Mouse (Mus musculus): Measurements from ENCODE around the gene Rnf227.

The Rnf227 gene

DNA sequence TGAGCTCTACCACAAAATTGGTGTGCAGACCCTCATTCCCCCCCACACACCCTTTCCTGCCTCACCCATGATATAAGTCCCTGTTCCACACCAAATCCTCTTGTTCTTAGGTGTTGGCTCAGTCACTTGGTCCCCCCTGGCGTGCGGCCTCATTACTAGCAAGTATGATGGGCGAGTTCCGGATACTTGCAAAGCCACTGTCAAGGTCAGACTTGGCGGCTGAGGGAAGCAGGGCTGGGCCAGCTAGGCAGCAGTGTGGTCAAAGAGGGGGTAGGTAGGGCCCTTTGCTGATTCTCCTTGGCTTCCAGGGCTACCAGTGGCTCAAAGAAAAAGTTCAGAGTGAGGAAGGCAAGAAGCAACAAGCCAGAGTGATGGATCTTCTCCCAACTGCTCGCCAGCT is 9.1 kb upstream of the Rnf227 start:
- no peak for DNase-seq (ENCODE audit: low read depth, low spot score)

DNA sequence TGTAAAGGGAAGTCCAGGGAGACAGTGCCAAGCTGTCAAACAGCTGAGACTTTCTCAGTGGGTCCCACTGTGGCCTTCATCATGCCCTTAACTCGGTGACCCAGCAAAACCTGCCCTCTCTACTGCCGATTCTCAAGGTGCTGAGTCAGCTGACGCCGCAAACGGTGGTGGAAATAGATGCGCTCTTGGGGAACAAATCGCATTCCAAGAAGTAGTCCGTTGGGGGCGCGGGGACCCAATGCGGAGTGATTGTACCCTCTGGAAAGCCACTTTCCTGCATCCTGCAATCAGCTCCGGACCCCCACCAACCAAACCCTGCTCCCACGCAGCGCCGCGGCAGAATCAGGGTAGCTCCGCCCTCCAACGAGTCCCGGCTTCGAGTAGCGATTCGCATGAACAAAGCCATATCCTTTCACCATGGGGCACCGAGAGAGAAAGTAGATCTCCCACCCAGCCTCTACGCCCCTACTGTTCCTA is 8.3 kb upstream of the Rnf227 start:
- peak; percentile 66 for DNase-seq (ENCODE audit: low read depth, low spot score)

DNA sequence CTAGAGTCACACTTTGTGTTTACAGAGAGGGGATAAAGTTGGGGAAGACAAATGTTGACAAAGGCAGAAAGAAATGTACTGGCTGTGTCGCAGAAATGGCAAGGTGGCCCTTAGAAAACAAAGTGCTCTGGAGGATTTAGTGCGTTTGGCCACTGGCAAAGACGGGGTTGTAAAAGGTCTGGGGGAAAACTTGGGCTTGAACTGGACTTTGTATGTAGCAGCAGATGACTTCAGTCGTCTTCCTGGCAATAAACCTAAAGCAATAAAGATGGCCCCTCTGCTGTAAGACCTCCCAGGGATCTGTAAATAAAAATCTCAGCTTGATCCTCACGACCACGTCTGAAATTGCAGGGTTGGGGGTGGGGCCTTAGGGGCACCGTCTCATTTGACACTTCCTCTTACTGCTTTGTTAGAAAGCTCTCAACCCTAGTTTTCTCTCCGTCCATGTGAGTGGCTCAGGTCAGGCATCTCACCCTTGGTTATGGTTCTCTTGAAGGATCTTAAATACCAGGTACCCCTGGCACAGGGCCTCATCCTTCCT is 7.5 kb upstream of the Rnf227 start:
- DNase-seq (ENCODE audit: low read depth, low spot score), result no peak

DNA sequence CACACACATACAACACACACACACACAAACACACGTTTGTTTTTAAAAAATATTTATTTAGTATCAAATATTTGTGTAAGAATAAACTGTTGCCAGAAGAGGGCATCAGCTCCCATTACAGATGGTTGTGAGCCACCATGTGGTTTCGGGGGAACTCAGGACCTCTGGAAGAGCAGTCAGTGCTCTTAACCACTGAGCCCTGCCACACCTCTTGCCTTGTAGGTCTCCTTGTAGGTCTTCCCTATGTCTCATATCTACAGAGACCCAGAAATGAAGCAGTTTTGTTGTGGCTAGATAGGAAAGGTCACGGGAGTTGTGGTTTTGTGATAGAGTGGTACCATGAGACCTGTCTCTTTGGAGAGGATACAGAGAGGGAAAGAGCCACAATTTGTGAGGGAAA is 6.3 kb upstream of the Rnf227 start:
- no peak for DNase-seq (ENCODE audit: low read depth, low spot score)

DNA sequence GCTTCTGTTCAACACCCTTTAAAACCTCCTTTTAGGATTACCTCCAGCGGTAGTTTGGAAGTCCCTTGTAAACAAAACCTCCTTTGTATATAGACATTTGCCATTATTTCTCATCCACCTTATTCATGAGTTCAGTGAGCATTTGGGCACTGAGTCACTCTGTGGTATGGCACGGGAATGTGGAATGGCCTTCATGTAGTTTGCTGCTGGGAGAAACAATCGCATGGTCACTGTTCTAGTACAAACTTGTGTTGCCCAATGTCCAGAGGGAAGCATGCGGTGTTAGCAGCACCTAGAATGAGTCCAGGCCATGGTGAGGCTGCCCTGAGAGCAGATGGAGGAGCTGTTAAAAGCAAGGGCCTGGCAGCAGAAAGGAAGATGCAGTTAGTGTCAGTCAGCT is 5.5 kb upstream of the Rnf227 start:
- DNase-seq (ENCODE audit: low read depth, low spot score), result no peak

DNA sequence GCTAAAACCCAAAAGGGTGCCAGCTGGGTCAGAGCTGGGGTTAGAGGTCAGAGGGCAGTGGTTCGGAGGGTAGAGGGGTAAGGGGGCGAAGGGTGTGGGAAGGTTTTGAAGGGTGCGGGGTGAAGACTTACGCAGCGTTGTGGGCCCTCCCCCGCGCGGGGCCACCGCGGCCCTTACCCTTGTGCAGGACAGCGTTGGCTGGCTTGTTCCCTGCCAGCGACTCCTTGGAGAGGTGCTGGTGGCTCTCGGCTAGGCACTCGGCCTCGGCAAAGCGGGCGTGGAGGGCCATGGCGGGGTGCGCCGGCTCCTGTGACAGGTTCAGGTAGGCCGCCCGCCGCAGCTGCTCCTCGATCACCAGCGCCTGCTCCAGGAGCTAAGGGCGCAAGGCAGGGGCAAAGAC is 6.2 kb downstream of the Rnf227 start:
- no peak for DNase-seq (ENCODE audit: low read depth, low spot score)

DNA sequence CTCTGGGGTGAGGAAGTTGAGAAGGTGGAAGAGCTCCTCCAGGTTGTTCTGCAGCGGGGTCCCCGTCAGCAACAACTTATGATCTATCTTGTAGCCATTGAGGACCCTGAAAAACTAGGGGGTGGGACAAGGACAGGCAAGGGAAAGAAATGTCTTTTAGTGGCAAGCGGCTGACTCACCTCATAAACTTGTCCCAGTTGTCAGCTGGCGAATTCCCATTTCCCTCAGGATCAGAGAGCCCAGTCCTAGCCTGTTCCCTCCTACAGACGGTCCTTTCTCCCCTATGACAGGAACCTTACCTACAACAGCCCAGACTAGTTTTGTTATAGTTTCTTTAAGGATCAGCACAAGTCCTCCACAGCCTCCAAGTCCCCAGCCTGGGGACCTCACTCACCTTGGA is 16.3 kb downstream of the Rnf227 start:
- DNase-seq (ENCODE audit: low read depth, low spot score), result no peak

DNA sequence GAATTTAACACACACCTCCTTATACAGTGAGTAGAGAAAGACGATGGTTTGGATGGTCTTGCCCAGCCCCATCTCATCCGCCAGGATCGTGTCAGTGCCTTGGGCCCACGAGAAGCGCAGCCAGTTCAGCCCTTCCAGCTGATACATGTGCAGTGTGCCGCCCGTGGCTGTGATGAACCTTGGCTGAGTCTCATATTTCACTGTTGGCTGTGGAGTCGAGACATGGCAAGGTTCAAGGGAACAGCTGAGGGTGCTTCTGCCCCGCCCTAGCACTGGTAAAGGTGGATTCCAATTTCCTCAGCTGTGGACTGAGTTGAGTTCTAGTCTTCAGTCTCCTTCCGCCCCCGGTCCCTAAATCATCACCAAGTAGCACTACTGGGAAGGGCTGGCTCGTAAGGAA is 17.4 kb downstream of the Rnf227 start:
- DNase-seq (ENCODE audit: low read depth, low spot score), result no peak

DNA sequence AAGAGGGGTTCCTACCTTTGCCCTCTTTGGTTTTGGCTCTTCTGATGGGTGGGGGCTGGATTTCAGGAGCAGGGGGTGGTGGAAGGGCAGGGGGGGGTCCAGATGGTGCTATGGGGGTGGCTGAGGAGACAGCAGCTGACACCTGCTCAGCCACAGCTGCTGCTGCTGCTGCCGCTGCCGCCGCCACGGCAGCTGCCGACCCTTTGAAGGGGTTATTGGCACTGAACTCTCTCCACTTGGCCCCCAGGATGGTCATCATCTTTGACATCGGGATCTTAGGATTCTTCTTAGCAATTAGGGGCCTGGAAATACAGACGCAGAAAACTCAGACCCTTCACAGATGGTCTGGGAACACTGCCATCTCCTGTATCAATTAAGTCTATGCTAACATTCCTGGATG is 21.8 kb downstream of the Rnf227 start:
- DNase-seq (ENCODE audit: low read depth, low spot score), result no peak

DNA sequence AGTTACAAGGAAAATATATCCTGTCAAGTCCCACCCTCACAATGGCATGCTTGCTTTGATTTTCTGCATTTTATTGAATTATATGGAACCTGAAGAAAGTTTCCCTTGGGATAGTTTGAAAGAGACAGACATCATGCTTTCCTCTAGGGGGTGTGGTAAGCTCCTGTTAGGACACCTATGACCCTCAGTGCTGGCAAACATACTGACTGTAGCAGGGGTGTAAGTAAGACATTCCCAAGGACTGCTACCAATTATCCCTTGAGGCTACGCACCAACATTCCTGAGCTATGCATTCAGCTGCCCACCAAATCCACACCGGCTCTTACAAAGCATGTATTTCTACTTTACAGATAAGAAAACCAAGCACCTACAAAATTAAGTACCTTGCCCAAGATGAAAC is 22.2 kb downstream of the Rnf227 start:
- no peak for DNase-seq (ENCODE audit: low read depth, low spot score)

DNA sequence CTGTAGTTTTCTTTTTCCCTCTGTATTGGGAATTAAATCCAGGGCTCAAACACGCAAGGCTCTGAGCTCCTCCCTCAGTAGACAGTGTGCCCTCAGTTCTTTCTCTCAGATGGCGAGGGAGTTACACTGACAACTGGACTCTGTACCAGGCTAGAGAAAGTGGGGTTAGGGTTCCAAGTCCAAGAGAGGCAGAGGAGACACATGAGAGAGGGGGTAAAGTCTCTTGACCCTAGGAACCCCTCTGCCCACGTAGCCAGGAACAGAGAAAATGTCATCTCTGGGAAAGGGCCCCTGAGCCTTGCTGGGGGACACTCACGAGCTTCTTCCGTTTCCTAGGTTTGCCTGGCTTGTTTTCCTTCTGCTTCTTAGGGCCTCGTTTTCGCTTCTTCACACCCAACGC is 24.1 kb downstream of the Rnf227 start:
- DNase-seq (ENCODE audit: low read depth, low spot score), result no peak

DNA sequence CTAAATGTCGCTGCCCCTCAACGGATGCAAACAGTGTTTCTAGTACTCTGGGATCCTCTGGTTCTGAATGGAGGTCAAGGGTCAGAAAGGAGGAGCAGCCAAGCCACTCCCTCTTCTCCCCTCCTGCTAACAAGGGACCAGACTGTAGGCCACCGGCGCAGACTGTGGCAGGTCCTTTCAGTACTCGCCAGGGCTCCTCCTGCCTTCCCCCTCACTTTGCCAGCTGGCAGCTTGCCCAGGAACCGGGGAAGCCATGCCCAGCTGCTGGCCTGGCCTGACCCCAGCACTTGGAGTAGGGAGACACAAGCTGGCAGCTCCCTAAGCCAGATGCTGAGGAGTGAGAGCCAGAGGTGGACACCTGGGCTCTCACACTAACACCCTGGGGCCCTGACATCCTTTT is 24.6 kb downstream of the Rnf227 start:
- DNase-seq (ENCODE audit: low read depth, low spot score), result no peak

DNA sequence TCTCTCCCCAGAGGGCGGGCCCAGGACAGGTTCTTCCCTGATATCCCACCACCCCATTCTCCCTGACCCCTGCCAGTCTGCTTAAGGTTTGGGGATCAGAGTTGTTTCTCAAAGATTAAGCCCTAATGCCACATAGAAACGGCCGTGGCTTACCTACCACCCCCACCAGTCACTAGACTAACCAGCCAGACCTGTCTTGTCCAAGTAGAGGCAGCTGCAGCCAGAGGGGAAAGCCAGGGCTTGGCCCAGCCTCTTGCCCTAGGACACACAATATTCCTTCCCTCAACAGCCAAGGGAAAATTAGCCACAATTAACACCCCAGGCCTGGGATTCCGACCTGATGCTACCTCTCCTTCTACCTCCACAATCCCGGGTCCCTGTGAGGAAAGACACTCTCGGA is 25.5 kb downstream of the Rnf227 start:
- DNase-seq (ENCODE audit: low read depth, low spot score), result no peak

DNA sequence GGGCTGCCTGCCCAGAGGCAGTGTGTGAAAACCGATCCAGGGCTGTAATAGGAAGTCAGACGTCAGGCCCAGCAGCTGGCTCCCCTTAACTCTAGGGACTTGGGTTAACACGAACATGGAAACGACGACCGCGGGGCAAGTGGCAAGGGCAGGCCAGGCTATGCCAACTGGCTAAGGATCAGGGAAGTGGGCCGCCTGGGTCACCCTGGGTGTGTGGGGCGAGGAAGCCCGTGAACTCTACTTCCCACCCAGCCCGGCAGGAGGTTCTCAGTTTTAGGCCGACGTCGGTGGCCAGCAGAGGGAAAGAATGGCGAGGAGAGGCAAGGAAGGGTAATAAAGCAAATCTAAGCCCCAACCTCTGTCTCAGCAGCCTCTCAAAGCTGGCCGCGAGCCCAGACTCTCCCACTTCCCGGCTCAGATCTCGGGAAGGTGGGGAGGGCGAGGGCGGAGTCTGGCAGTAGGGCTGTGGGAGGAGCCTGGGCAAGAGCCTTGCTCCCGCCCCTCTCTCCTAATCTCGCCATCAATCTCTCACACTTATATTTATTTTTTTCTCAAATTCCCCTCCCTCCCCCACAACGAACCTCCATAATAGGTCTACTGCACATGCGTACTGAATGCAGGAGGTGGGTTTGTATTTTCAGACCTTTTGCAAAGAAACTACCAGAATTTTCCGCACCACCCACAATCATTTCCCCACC is 26.0 kb downstream of the Rnf227 start:
- peak; percentile 89 for DNase-seq (ENCODE audit: low read depth, low spot score)

DNA sequence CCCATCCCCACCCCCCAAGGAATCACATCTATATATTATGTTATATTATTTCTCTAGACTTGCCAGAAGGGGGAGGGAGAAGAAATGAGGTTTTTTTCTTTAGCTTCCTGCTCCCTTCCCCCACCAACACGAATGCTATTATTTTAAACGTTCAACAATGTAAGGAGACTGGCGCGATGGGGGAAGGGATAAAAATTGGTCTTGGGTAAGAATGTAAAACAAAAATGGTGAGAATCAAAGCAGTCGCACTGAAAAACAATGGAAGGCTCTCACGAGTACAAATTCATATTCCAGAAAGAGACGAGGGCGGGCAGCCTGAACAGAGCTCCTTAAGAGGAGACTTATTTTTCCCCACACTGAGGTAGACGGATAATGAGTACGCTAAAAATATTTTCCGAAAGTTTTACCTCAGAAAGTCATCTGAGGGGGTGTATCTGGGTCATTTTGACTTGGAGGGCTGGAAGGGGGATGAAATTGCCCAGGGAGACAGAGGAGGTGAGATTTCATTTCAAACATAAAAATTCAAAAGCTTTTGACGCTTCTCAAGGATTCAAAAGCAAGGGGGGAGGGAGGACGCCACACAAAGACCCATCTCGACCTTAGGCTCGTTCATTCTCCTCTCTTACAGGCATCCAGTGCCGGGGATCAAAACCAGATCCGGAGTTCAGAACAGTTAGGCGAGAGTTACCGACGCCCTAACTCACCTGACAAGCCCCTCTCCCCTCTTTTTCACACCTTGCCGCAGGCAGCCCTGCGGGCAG is 26.8 kb downstream of the Rnf227 start:
- DNase-seq (ENCODE audit: low read depth, low spot score), result no peak

DNA sequence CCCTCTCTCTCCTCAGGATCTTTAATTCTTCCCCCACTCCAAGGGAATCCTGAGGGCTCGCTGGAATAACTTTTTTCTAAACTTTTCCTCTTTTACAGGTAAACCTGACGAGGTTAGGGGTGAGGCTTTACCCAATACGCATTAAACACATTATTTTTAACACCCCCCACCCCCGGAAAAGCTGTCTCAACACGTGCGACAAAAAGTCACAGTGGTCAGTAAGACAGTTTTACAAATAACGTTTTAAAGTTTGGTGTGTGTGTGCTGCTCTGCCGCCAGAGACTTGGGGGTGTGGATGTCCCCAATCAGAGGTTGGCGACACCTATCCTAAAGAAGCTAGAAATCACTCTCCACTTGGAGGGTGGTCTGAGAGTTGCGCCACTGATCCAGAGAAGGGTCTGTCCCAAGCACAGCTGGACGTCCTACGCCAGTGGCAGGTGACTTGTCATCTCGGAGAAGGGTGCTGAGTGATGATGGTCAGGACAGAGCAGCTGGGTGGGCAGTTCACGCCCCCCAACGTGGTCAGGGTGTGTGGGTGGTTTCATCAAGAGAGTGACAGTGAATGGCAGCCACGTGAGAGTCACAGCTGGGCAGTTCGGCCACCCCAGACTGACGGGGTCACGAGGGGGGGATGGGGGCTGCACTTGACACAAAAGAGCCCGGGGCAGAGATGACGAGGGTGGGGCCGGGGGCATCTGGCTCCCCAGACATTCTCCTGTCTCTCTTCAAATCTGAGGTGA is 27.5 kb downstream of the Rnf227 start:
- DNase-seq (ENCODE audit: low read depth, low spot score), result peak; percentile 43

DNA sequence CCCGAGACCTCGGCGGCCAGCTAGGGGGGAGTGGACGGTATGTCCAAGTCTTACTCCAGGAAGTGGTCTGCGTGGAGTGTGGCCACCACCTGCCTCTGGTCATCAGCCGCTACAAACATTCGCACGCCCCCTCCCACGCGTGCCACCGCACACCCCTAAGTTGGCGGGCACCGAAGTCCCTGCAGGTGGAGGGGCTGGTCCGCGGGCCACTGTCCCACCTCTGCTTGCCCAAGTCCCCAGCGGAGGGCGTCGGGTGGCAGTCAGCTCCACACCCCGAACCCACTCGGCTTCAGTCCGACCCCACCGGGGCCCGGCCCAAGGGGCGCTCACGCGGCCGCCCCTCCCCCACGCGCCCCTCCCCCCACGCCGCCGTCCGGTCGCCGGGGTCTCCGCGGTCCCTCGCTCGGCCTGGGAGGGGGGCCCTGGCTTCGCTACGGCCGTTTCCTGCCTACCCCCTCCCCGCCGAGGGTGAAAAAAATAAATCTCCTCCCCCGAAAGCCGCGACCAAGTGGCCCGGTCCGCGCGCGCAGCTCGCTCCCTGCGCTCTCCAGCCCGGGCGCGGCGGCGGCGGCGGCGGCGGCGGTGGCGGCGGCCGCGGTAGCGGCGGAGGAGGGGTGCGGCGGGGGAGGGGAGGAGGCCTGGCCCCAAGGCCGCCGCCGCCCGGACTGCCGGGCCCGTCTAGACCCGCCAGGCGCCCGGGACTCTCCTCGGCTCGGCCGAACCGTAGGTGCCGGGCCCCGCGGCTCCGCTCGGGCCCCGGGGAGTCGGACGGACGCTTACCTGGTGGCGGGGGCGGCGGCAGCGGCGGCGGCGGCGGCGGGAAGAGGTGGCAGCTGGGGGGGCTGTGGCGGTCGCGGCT is 28.3 kb downstream of the Rnf227 start:
- no peak for DNase-seq (ENCODE audit: low read depth, low spot score)

DNA sequence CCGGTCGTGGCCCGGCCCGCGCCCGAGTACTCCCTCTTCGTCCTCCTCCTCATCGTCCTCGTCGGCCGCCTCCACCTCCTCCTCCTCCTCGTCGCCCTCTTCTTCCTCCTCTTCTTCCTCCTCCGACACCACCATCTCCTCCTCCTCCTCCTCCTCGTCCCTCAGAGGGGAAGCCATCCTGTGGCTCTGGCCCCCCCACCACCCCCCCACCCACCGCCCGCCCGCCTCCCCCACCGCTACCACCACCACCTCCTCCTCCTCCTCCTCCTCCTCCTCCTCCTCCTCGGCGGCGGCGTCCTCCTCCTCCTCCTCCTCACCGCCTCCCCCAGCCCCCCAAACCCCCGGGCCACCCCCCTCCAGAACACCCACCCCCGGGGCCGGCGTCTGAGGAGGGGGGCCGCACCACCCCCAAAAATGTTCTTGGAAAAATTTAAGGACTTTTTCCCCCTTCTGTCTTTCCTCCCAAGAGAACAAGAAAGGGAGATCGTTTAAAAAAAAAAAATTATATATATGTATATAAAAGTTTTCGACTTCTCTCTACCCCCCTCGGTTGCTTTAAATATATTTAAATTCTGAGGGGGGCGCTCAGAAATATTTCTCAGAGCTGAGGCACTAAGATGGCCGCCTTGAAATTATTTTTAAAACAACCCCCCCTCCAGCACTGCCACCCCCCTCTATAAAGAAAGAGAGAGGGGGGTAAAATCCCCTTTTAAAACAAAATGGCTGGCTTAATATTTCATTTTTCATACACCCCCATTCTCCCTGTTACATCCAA is 29.1 kb downstream of the Rnf227 start, which contains the start of gene Chd3:
TSS of gene Chd3 (minus strand) at position 192 of the 775 bp plus-strand sequence.
- DNase-seq (ENCODE audit: low read depth, low spot score), result no peak

DNA sequence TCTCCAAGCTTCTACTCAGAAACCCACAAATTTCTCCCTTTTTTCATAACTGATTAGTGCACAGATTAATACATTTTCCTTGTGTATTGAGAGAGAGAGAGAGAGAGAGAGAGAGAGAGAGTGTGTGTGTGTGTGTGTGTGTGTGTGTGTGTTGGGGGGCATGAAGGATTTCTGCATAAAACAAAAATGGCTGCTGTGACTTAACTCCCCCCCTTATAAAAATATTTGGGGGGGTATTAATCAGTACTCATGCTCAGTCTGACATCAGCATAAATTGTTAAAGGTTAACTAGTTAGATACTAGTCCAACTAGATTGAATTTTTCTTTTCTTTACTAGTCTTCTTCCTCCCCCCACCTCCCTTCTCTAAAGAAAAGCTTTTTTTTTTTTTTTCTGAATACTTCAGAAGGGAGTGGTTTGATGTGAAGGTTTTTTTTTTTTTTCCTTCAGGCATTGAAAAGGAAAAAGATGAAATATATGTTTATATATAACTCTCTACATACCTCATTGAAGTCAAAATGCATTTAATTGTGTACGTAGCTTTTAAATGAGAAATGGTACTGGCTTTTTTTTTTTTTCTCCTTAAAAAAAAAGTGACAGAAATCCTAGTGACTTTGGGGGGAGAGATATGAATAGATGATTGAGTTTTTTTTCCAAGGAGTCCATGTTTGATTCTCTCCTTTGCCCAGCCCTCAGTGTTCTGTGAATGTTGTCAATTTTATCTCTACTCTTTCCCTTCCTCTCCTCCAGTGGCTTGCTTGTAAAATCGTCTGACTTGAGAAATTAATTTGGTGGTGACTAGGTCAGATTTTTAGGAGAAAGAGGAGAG is 29.9 kb downstream of the Rnf227 start:
- no peak for DNase-seq (ENCODE audit: low read depth, low spot score)

DNA sequence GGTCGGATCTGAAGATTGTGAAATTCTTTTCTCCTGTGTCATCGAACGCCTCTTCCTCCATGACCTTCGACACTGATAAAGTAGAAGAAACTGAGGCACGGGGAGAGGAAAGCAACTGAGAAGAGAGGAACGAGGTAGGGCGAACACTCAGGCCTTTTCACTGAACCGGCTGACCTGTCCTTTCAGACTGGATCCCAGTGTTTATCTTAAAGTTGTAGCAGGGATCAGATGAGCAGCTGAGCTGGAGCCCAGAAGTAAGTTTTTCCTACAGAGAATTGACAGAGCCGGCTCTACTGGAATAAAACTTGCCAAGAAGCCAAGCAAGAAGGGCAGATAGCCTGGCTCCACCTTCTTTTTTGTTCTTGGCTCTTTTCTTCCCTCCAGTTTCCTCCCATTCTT is 30.6 kb downstream of the Rnf227 start:
- DNase-seq (ENCODE audit: low read depth, low spot score), result no peak
